Mouse (Mus musculus) liver, adult (tissue): ENCODE results near the gene Vmn1r235.

Experiments
- GATA4 ChIP-seq: IDR thresholded peaks from 2 replicates; pipeline ENCODE4 v1.6.1; 2014; ENCODE audit warnings: mild to moderate bottlenecking, low read length; ENCODE audit not compliant: insufficient replicate concordance

Vmn1r235 gene

DNA sequence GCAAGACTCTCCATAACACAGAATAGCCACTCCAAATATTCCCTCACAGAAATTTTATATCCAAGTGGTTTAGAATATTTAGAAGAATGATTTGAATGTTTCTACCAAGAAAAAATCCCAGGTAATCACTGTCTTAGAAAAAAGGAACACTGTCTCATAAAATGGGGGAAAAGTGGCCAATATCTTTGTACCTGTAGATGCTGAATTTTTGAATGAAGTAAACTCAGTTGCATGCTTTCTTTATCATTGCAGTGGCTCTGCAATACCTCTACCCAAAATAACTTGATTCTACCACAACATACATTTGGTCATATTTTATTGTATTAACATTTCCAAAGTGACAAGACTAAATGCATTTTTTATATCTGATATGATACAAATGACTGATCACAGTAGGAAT lies at the start of gene Vmn1r235:
Gene Vmn1r235 (plus strand): TSS at position 301 of the 400 bp plus-strand sequence.
- TF ChIP-seq GATA4 = no peak

DNA sequence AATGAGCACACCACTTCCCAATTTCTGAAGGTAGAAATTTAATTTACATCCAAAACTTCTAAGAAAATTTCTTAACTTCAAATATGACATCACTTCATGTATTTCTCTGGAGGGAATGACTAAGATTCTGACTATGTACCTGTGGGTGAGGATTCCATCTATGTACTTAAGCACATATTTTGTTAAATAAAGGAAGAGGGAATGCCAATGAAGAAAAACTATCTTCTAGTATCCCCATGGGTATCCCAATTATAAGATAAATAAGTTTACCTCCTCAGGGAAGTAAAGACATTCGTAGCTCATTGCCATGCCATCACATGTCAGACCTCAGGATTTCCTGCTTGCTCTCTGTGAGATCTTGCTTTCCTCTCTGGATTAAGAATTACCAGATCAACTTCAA lies 30.4 kb upstream of the Vmn1r235 start, which contains the start of gene Vmn1r234:
Gene Vmn1r234 (plus strand): TSS at position 301 of the 400 bp plus-strand sequence.
- no peak for TF ChIP-seq GATA4

DNA sequence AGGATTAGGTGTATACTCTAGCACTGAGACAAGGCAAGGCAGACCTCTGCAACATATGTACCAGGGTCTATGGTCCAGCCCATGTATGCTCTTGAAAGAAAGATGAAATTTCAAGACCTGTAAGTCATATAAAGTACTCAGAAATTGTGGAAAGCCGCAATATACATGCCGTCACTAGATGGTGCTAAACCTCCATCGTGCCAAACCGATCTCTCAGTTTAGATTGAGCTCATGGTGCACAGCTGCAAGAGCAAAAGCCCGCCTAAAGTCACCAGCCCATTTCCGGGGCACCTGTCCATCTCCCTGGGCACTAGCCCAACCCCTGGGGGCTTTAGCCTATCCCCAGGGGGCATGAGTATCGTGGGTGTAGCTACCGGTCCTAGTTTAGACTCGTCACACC lies 24.6 kb upstream of the Vmn1r235 start:
- no peak for TF ChIP-seq GATA4

DNA sequence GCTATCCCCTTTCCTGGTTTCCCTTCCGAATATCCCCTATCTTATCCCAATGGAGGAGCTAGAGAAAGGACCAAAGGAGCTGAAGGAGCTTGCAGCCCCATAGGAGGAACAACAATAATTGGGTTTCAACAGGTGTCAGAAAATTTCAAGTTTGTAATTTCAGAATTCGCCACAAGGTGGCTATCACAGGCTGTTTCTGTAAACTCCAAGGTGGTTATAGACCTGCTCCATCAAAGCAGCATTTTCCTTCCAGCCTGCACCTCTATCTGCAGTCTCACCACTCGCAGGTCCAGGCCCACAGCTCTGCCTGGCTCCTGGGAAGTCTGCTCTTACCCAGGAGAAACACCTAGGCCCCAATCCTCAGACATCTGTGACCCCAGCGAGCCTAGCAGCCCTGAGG lies 15.9 kb downstream of the Vmn1r235 start:
- TF ChIP-seq GATA4 = no peak

DNA sequence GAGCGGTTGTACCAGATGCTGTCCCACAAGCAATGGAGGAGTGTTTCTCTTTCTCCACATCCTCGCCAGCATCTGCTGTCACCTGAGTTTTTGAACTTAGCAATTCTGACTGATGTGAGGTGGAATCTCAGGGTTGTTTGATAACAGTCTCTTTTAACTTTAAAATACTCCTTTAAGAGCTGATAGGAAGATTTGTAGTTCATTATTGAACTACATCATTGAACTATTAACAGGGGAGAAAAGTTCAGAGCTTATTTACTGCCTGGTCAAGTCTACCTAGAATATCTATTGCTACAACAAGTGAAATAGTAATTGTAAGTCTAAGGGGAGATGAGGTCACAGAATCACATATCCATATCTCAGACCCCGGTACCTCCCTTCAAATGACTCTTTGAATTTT lies 26.4 kb downstream of the Vmn1r235 start, which contains the start of gene Vmn1r236:
Gene Vmn1r236 (plus strand): TSS at position 301 of the 400 bp plus-strand sequence.
- no peak for TF ChIP-seq GATA4

DNA sequence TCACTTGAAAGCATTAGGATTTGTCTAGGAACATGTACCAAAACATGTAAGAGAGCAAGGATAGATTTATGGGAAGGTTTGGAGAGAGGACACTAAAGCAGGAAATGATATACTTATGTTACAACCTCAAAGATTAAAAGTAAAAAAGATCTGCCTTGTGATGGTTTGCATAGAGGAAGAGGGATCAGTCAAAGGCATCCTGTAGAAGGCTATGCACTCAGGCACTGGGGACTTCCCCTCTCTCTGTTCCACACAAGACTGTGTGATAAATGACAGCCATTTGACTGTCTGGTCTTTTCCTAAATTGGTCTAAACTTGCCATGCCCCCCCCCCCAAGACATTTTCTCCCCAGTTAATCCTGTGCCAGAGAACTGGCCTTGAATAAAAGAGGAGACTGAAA lies 28.2 kb downstream of the Vmn1r235 start:
- TF ChIP-seq GATA4 = no peak

DNA sequence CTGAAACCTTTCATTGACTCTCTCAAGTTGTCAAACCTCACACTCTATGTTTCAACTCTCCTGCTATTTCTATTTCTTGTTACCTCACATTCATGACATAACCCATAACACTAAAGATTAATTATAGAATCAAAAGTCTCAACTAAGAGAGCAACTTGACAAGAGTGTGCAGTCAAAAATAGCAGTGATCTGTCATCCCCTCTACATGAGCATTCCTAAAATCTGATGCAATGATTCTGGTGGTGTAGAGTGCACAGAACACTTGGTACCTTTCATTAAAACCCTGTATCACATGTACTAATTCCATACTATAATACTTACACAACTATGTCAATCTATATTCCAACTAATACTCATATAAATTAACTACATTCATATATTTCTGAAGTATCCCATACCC lies 33.5 kb downstream of the Vmn1r235 start:
- TF ChIP-seq GATA4 = no peak

DNA sequence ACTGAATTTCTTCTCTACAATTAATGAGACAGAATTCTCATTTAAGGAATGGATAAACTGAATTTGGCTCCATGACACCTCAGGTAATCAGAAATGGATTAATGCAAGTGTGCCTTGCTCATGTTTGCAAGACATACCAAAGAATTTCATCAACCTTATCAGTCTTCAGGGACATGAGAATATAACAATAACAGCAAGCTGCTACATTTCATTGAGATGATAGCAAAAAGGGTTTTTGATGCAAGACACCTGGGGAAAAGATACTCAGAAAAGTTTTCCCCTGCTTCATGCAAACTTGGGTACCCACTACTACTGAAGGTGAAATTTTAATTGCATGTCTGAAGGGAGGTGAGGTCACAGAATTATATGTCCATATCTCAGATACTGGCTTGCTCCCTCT lies 55.4 kb downstream of the Vmn1r235 start, which contains the start of gene Vmn1r237:
Gene Vmn1r237 (plus strand): TSS at position 301 of the 400 bp plus-strand sequence.
- TF ChIP-seq GATA4 = no peak
